Mouse (Mus musculus): Measurements from ENCODE around the gene Phldb2. TPM values are rescaled to one million over a fixed set of nuclear protein-coding genes. Genes with fewer than 3 reads are reported as not detected.

Gene Phldb2
- polyA plus RNA-seq, 1 experiment from 2014 or later, result 6.5 TPM

GRCm38 (mm10) chr16:45960978-45961377 lies 7.6 kb upstream of the Phldb2 start:
- ATAC-seq (no peak), DNase-seq (ENCODE audit: low spot score) (no peak)
- H3K27ac ChIP-seq (ENCODE audit: low read depth, low read length), result no peak overlapping the region
- H3K27me3 ChIP-seq (replicated peaks; ENCODE audit: control insufficient read depth, insufficient read depth, low read length), result no peaks in the 10 kb centered on the region
- peaks cover 22% of the 10 kb centered on the region for H3K36me3 ChIP-seq (ENCODE audit: control insufficient read depth, insufficient read depth, low read length)
- no peaks in the 10 kb centered on the region for H3K9me3 ChIP-seq (replicated peaks; ENCODE audit: control insufficient read depth, low read length)
- 88% methylated on average over 3 of the region's 3 CpGs for WGBS
- no peaks in the 10 kb centered on the region for H3K4me1 ChIP-seq (ENCODE audit: control insufficient read depth, insufficient read depth, low read length)
- H3K9ac ChIP-seq (ENCODE audit: low read length), result no peak overlapping the region
- no peak overlapping the region for H3K4me2 ChIP-seq (ENCODE audit: low read length)
- H3K4me3 ChIP-seq (ENCODE audit: low read depth, low read length), result no peak overlapping the region

GRCm38 (mm10) chr16:45956390-45956950 lies 3.1 kb upstream of the Phldb2 start:
- no peaks in the 10 kb centered on the region for H3K36me3 ChIP-seq (ENCODE audit: control insufficient read depth, insufficient read depth, low read length)
- no peaks in the 10 kb centered on the region for H3K9me3 ChIP-seq (replicated peaks; ENCODE audit: control insufficient read depth, low read length)
- no peaks in the 10 kb centered on the region for H3K27me3 ChIP-seq (replicated peaks; ENCODE audit: control insufficient read depth, insufficient read depth, low read length)
- WGBS, result 85% methylated on average over 4 of the region's 4 CpGs
- no peak overlapping the region for H3K4me2 ChIP-seq (ENCODE audit: low read length)
- no peaks in the 10 kb centered on the region for H3K4me1 ChIP-seq (ENCODE audit: control insufficient read depth, insufficient read depth, low read length)
- H3K9ac ChIP-seq (ENCODE audit: low read length), result no peak overlapping the region
- H3K27ac ChIP-seq (ENCODE audit: low read depth, low read length), result no peak overlapping the region
- DNase-seq (ENCODE audit: low spot score) (no peak), ATAC-seq (no peak)
- H3K4me3 ChIP-seq (ENCODE audit: low read depth, low read length), result no peak overlapping the region

GRCm38 (mm10) chr16:45952501-45952900 lies 897 bp downstream of the Phldb2 start:
- H3K4me3 ChIP-seq (ENCODE audit: low read depth, low read length), result no peak overlapping the region
- ATAC-seq (no peak), DNase-seq (ENCODE audit: low spot score) (no peak)
- H3K9me3 ChIP-seq (replicated peaks; ENCODE audit: control insufficient read depth, low read length), result no peaks in the 10 kb centered on the region
- H3K36me3 ChIP-seq (ENCODE audit: control insufficient read depth, insufficient read depth, low read length), result no peaks in the 10 kb centered on the region
- no peak overlapping the region for H3K9ac ChIP-seq (ENCODE audit: low read length)
- no peaks in the 10 kb centered on the region for H3K27me3 ChIP-seq (replicated peaks; ENCODE audit: control insufficient read depth, insufficient read depth, low read length)
- WGBS, result 72% methylated on average over 5 of the region's 5 CpGs
- no peak overlapping the region for H3K4me2 ChIP-seq (ENCODE audit: low read length)
- H3K27ac ChIP-seq (ENCODE audit: low read depth, low read length), result no peak overlapping the region
- no peaks in the 10 kb centered on the region for H3K4me1 ChIP-seq (ENCODE audit: control insufficient read depth, insufficient read depth, low read length)

GRCm38 (mm10) chr16:45952035-45952434 lies 1.4 kb downstream of the Phldb2 start:
- H3K27ac ChIP-seq (ENCODE audit: low read depth, low read length), result no peak overlapping the region
- no peaks in the 10 kb centered on the region for H3K4me1 ChIP-seq (ENCODE audit: control insufficient read depth, insufficient read depth, low read length)
- ATAC-seq (no peak), DNase-seq (ENCODE audit: low spot score) (no peak)
- no peak overlapping the region for H3K4me2 ChIP-seq (ENCODE audit: low read length)
- no peak overlapping the region for H3K9ac ChIP-seq (ENCODE audit: low read length)
- no peaks in the 10 kb centered on the region for H3K27me3 ChIP-seq (replicated peaks; ENCODE audit: control insufficient read depth, insufficient read depth, low read length)
- 94% methylated on average over 2 of the region's 2 CpGs for WGBS
- no peaks in the 10 kb centered on the region for H3K9me3 ChIP-seq (replicated peaks; ENCODE audit: control insufficient read depth, low read length)
- H3K36me3 ChIP-seq (ENCODE audit: control insufficient read depth, insufficient read depth, low read length), result no peaks in the 10 kb centered on the region
- no peak overlapping the region for H3K4me3 ChIP-seq (ENCODE audit: low read depth, low read length)

- no peak overlapping the region for H3K4me3 ChIP-seq (ENCODE audit: low read depth, low read length)
- no peak overlapping the region for H3K4me2 ChIP-seq (ENCODE audit: low read length)
- no peaks in the 10 kb centered on the region for H3K4me1 ChIP-seq (ENCODE audit: control insufficient read depth, insufficient read depth, low read length)
- H3K27me3 ChIP-seq (replicated peaks; ENCODE audit: control insufficient read depth, insufficient read depth, low read length), result no peaks in the 10 kb centered on the region
- WGBS, result 90% methylated on average over 2 of the region's 2 CpGs
- H3K9me3 ChIP-seq (replicated peaks; ENCODE audit: control insufficient read depth, low read length), result no peaks in the 10 kb centered on the region
- DNase-seq (ENCODE audit: low spot score), result no peak
- H3K27ac ChIP-seq (ENCODE audit: low read depth, low read length), result no peak overlapping the region
- ATAC-seq, result no peak
- H3K9ac ChIP-seq (ENCODE audit: low read length), result no peak overlapping the region
- no peaks in the 10 kb centered on the region for H3K36me3 ChIP-seq (ENCODE audit: control insufficient read depth, insufficient read depth, low read length)
Observed at GRCm38 (mm10) chr16:45946335-45946734, 7.1 kb downstream of the Phldb2 start.

GRCm38 (mm10) chr16:45945649-45946048 lies 7.7 kb downstream of the Phldb2 start:
- H3K4me3 ChIP-seq (ENCODE audit: low read depth, low read length), result no peak overlapping the region
- H3K27me3 ChIP-seq (replicated peaks; ENCODE audit: control insufficient read depth, insufficient read depth, low read length), result no peaks in the 10 kb centered on the region
- 92% methylated on average over 5 of the region's 5 CpGs for WGBS
- H3K36me3 ChIP-seq (ENCODE audit: control insufficient read depth, insufficient read depth, low read length), result no peaks in the 10 kb centered on the region
- no peak overlapping the region for H3K4me2 ChIP-seq (ENCODE audit: low read length)
- ATAC-seq, result no peak
- H3K9ac ChIP-seq (ENCODE audit: low read length), result no peak overlapping the region
- DNase-seq (ENCODE audit: low spot score), result no peak
- H3K4me1 ChIP-seq (ENCODE audit: control insufficient read depth, insufficient read depth, low read length), result no peaks in the 10 kb centered on the region
- no peaks in the 10 kb centered on the region for H3K9me3 ChIP-seq (replicated peaks; ENCODE audit: control insufficient read depth, low read length)
- no peak overlapping the region for H3K27ac ChIP-seq (ENCODE audit: low read depth, low read length)

- DNase-seq (ENCODE audit: low spot score), result no peak
- H3K4me2 ChIP-seq (ENCODE audit: low read length), result no peak overlapping the region
- no peak overlapping the region for H3K9ac ChIP-seq (ENCODE audit: low read length)
- H3K4me1 ChIP-seq (ENCODE audit: control insufficient read depth, insufficient read depth, low read length), result no peaks in the 10 kb centered on the region
- H3K36me3 ChIP-seq (ENCODE audit: control insufficient read depth, insufficient read depth, low read length), result no peaks in the 10 kb centered on the region
- no peaks in the 10 kb centered on the region for H3K27me3 ChIP-seq (replicated peaks; ENCODE audit: control insufficient read depth, insufficient read depth, low read length)
- H3K27ac ChIP-seq (ENCODE audit: low read depth, low read length), result no peak overlapping the region
- no peak overlapping the region for H3K4me3 ChIP-seq (ENCODE audit: low read depth, low read length)
- WGBS, result 71% methylated on average over 11 of the region's 11 CpGs
- no peak for ATAC-seq
- no peaks in the 10 kb centered on the region for H3K9me3 ChIP-seq (replicated peaks; ENCODE audit: control insufficient read depth, low read length)
Observed at GRCm38 (mm10) chr16:45945174-45945631, 8.2 kb downstream of the Phldb2 start.

GRCm38 (mm10) chr16:45942169-45942891 lies 11.1 kb downstream of the Phldb2 start:
- H3K9ac ChIP-seq (ENCODE audit: low read length), result no peak overlapping the region
- no peaks in the 10 kb centered on the region for H3K9me3 ChIP-seq (replicated peaks; ENCODE audit: control insufficient read depth, low read length)
- no peak for DNase-seq (ENCODE audit: low spot score)
- H3K4me3 ChIP-seq (ENCODE audit: low read depth, low read length), result no peak overlapping the region
- 91% methylated on average over 8 of the region's 8 CpGs for WGBS
- ATAC-seq, result no peak
- H3K27ac ChIP-seq (ENCODE audit: low read depth, low read length), result no peak overlapping the region
- H3K4me2 ChIP-seq (ENCODE audit: low read length), result no peak overlapping the region
- no peaks in the 10 kb centered on the region for H3K27me3 ChIP-seq (replicated peaks; ENCODE audit: control insufficient read depth, insufficient read depth, low read length)
- H3K36me3 ChIP-seq (ENCODE audit: control insufficient read depth, insufficient read depth, low read length), result no peaks in the 10 kb centered on the region
- H3K4me1 ChIP-seq (ENCODE audit: control insufficient read depth, insufficient read depth, low read length), result no peaks in the 10 kb centered on the region

- 76% methylated on average over 2 of the region's 2 CpGs for WGBS
- ATAC-seq, result no peak
Observed at GRCm38 (mm10) chr16:45940701-45941100, 12.7 kb downstream of the Phldb2 start.

More at GRCm38 (mm10) chr16:45940701-45941100, 12.7 kb downstream of the Phldb2 start:
- H3K9me3 ChIP-seq (replicated peaks; ENCODE audit: control insufficient read depth, low read length), result no peaks in the 10 kb centered on the region
- H3K27me3 ChIP-seq (replicated peaks; ENCODE audit: control insufficient read depth, insufficient read depth, low read length), result no peaks in the 10 kb centered on the region
- H3K9ac ChIP-seq (ENCODE audit: low read length), result no peak overlapping the region
- no peaks in the 10 kb centered on the region for H3K4me1 ChIP-seq (ENCODE audit: control insufficient read depth, insufficient read depth, low read length)
- no peak for DNase-seq (ENCODE audit: low spot score)
- no peak overlapping the region for H3K27ac ChIP-seq (ENCODE audit: low read depth, low read length)
- no peaks in the 10 kb centered on the region for H3K36me3 ChIP-seq (ENCODE audit: control insufficient read depth, insufficient read depth, low read length)
- no peak overlapping the region for H3K4me3 ChIP-seq (ENCODE audit: low read depth, low read length)
- no peak overlapping the region for H3K4me2 ChIP-seq (ENCODE audit: low read length)

Data from forebrain, embryonic 14.5 days (tissue).